Mouse (Mus musculus) liver, embryonic 14.5 days (tissue): Measurements from ENCODE around the gene Gabrg3.

Source experiments
- CTCF ChIP-seq: IDR thresholded peaks from 2 replicates; pipeline ENCODE4 v1.5.1; 2016; ENCODE audit warnings: antibody characterized with exemption, low read depth, control low read depth
- EP300 ChIP-seq: IDR thresholded peaks from 2 replicates; pipeline ENCODE4 v1.6.1; 2016; ENCODE audit warnings: antibody characterized with exemption, low read depth

- TF ChIP-seq EP300 (no peak), CTCF (no peak)
These were observed 233.2 kb downstream of the Gabrg3 start for GRCm38 (mm10) chr7:57153743-57154142.
